Mouse (Mus musculus) bone marrow, adult 2 months (tissue): ENCODE measurements around the gene Lrch1.

ENCODE experiments used
- CTCF ChIP-seq: fragments of 200-500 bp; IDR thresholded peaks from 2 replicates; pipeline ENCODE4 v1.5.1; 2011; ENCODE audit warnings: low read length, control low read depth; ENCODE audit not compliant: control insufficient read depth, insufficient read depth
- POLR2A ChIP-seq: fragments of 200-500 bp; IDR thresholded peaks from 2 replicates; pipeline ENCODE4 v1.6.1; 2011; ENCODE audit warnings: low read depth, mild to moderate bottlenecking, control low read depth, low read length, borderline replicate concordance; ENCODE audit not compliant: control insufficient read depth

DNA sequence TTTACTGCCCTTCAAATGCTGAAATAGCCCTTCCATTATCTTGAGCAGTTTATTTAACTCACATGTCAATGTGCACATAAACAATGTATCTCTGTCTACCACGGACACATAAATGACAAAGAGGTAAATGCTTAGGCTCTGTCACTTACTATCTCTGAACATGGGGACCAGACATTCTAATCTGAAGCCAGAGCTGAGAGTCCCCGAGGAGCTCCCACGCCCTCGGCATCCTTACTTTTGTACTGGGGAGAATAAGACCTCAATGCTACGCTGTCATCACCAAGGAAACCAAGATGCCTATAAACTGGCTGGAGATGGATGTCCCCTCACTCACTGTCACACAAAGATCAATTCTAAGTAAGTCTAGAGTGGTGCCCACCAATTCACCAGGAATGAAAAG, 157.1 kb downstream of the Lrch1 start:
- TF ChIP-seq POLR2A (no peak), CTCF (no peak)
